Mouse (Mus musculus) heart, adult 2 months (tissue): ENCODE measurements at regions not wholly inside any gene's neighbourhood (a gene's known extent, or its start where the extent isn't known, plus 50 kb on each side); places are given as distances from the start of the nearest gene placed in this dataset.

Experiments
- DNase-seq, 2 experiments: peaks; one replicate each; pipeline ENCODE4 v3.0.0; 2021
- H3K27ac ChIP-seq: fragments of 200-600 bp; 2 replicates; pipeline ENCODE4 v1.8.1; 2022
- H3K27me3 ChIP-seq: fragments of 200-500 bp; 2 replicates; pipeline ENCODE4 v1.6.1; 2012; ENCODE audit warnings: mild to moderate bottlenecking, low read length, inconsistent platforms, mixed read lengths; ENCODE audit not compliant: control insufficient read depth, insufficient read depth
- H3K36me3 ChIP-seq: fragments of 200-500 bp; 2 replicates; pipeline ENCODE4 v1.6.1; 2012; ENCODE audit warnings: low read length, inconsistent platforms; ENCODE audit not compliant: control insufficient read depth, insufficient read depth
- H3K4me1 ChIP-seq: fragments of 200-500 bp; 2 replicates; pipeline ENCODE4 v1.6.1; 2011; ENCODE audit warnings: low read length; ENCODE audit not compliant: control insufficient read depth, insufficient read depth
- H3K4me3 ChIP-seq: fragments of 200-600 bp; 2 replicates; pipeline ENCODE4 v1.8.1; 2022
- H3K79me2 ChIP-seq: fragments of 200-500 bp; replicated peaks from 2 replicates; pipeline ENCODE4 v1.6.1; 2012; ENCODE audit warnings: mild to moderate bottlenecking, inconsistent platforms, low read length, moderate library complexity, mixed read lengths; ENCODE audit not compliant: control insufficient read depth, insufficient read depth
- H3K9ac ChIP-seq: fragments of 200-500 bp; 2 replicates; pipeline ENCODE4 v1.6.1; 2012; ENCODE audit warnings: low read depth, mild to moderate bottlenecking, control low read depth, inconsistent platforms, low read length, mixed read lengths
- CTCF ChIP-seq: fragments of 200-600 bp; IDR thresholded peaks from 2 replicates; pipeline ENCODE4 v1.8.1; 2022; ENCODE audit warnings: antibody characterized with exemption, mild to moderate bottlenecking, moderate library complexity
- EP300 ChIP-seq: fragments of 200-500 bp; IDR thresholded peaks from 2 replicates; pipeline ENCODE4 v1.6.1; 2011; ENCODE audit warnings: low read depth, low read length, control low read depth; ENCODE audit not compliant: insufficient read depth
- POLR2A ChIP-seq: fragments of 200-500 bp; IDR thresholded peaks from 2 replicates; pipeline ENCODE4 v1.6.1; 2011; ENCODE audit warnings: mild to moderate bottlenecking, low read depth, low read length, control low read depth; ENCODE audit not compliant: insufficient read depth
- WGBS: fragments of 180-500 bp; shearing (Covaris S2); methylation state at CpG from one replicate; pipeline ENCODE4 v1.1.7; 2018; 5-methylcytosine and 5-hydroxymethylcytosine counted together
- intact Hi-C: fragments of 180-260 bp; cut with DNase I; formaldehyde crosslinking; loops from one replicate; pipeline ENCODE4 v1.15.1; 2025

DNA sequence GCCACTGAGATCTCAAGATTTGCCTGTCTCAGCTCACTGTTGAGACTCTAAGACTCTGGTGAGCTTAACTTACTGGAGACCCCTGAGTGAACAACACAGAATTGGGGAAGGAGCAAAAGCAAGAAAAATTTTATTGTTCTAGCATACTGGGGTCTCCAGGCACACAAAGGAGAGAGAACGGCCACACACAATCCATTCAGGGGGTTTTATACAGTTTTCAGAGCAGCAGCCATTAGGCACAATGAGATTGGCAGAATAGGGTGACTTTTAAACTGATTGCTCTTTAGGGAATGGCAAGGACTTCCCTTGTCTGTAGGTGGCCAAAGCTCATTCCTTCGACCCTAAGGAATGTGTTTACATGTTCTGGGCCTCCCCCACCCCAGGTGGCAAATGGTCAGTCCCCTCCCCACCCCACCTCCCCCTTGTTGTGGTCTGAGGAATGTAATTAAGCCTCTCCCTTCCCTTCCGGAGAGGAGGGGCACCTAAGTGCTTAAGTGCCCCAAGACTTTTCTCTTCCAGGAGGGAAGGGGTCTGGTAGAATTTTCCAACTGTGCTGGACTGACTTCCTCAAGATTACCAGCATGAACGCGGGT lies 315.6 kb downstream of the Etv1 start:
- Histone ChIP-seq H3K79me2 (no peaks in the 10 kb centered on the region), H3K36me3 (no peaks in the 10 kb centered on the region), H3K27me3 (no peaks in the 10 kb centered on the region), H3K9ac (no peak overlapping the region), H3K4me1 (no peaks in the 10 kb centered on the region), H3K27ac (no peak overlapping the region), H3K4me3 (no peak overlapping the region)
- TF ChIP-seq EP300 = no peak
- TF ChIP-seq POLR2A = no peak
- TF ChIP-seq CTCF = no peak
- intact Hi-C loops = no loop called here
- WGBS = 30% methylated on average over 5 of the region's 5 CpGs
- DNase-seq = no peak

DNA sequence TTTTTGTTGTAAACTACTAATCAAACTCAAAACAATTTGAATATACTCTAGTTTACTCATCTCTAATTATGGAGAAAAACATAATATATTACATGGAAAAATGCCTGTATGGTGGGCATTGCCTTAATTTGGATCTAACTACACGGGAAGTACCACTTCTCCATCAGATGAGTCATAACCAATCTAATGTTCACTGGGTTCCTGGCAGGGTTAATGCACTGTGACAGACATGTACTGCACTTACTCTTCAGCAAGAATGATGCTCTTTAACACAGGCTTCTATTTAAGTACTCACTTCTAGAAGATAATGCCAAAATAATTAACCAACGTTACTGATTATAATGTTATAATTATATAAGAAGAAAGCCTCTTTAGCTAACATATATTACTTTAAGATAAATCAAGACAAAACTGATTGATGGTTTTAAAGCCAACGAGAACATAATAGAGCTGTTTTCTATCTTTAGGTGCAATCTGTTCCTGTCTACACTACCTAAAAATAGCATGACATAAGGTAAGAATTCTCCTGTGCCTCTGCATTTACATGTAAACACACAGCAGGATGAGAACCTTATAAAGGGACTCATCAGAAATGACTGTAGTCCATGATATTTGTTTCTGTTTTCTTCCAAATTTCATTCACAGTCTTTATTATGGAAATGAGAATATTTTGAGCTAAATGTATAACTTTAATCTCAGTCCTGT lies 344.4 kb downstream of the Etv1 start:
- Histone ChIP-seq H3K79me2 (no peaks in the 10 kb centered on the region), H3K36me3 (no peaks in the 10 kb centered on the region), H3K9ac (no peak overlapping the region), H3K27ac (no peak overlapping the region), H3K4me3 (no peak overlapping the region), H3K4me1 (no peaks in the 10 kb centered on the region), H3K27me3 (no peaks in the 10 kb centered on the region)
- WGBS = 54% methylated on average over 3 of the region's 3 CpGs
- TF ChIP-seq CTCF (no peak), POLR2A (no peak), EP300 (no peak)
- DNase-seq = no peak
- intact Hi-C loops = no loop called here

DNA sequence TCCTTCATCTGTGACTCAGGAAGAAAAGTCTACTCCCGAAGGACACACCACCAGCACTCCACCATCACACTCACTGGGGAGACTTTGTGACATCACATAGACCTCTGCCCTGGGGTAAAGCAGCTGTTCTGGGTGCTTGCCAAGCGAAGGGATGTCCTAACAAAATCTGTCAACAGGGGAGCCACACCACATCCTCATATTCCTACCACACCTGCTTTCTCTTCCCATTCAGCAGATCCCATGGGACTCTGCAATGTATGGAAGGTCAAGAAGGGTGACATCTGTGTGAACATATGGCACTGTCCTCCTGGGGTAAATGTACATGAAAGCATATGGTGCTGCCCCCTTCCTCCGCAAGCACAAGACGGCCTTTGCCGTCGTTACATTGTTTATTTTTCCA lies 375.5 kb downstream of the Etv1 start:
- Histone ChIP-seq H3K79me2 (no peaks in the 10 kb centered on the region), H3K27me3 (no peaks in the 10 kb centered on the region), H3K36me3 (no peaks in the 10 kb centered on the region), H3K27ac (no peak overlapping the region), H3K9ac (no peak overlapping the region), H3K4me1 (no peaks in the 10 kb centered on the region), H3K4me3 (no peak overlapping the region)
- 70% methylated on average over 6 of the region's 6 CpGs for WGBS
- no peak for DNase-seq
- no peak for TF ChIP-seq EP300
- no peak for TF ChIP-seq CTCF
- no peak for TF ChIP-seq POLR2A
- intact Hi-C loops = no loop called here

DNA sequence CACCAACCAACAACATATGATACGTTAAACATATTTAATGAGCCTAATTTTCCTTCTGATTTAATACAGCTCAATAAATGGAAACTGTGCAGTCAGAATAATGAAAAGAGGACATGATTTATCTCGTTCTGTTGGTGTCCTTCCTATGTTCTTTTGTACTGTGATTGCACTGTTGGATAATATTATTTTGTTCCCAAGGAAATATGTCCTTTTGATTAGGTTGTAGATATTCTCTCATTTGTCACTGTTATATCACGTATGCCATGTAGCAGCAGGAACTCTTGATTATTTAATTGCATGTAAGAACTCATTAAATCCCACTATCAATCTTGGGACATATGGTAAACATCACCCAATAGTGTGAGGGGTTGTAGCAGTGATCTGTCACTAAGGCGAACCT lies 397.8 kb downstream of the Etv1 start:
- 71% methylated on average over 4 of the region's 4 CpGs for WGBS
- no peaks in the 10 kb centered on the region for H3K27me3 ChIP-seq
- no peak for DNase-seq
- H3K4me1 ChIP-seq = no peaks in the 10 kb centered on the region
- no peak overlapping the region for H3K4me3 ChIP-seq
- no peaks in the 10 kb centered on the region for H3K36me3 ChIP-seq
- no peak overlapping the region for H3K27ac ChIP-seq
- intact Hi-C loops = no loop called here
- H3K9ac ChIP-seq = no peak overlapping the region
- no peak for TF ChIP-seq CTCF
- no peak for TF ChIP-seq POLR2A
- no peak for TF ChIP-seq EP300
- H3K79me2 ChIP-seq = no peaks in the 10 kb centered on the region

DNA sequence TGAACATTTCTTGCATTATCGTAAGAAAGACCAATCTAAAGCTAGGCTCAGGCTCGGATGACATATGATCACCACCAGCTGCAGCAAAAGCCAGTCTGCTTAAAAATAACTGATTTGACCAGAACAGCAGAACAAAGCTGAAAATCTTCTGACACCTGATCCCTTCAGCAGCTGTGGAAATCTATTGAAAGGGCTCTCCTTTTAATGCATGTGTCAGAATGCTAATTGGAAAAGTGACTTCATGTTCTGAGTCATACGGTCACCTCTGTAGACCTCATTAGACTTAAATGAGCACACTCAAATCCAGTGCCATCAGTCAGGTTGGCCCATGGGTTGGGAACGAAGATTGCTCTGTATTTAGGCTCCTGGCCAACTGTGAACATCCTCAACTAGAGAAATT lies 444.9 kb downstream of the Etv1 start:
- Histone ChIP-seq H3K27ac (no peak overlapping the region), H3K4me1 (no peaks in the 10 kb centered on the region), H3K9ac (no peak overlapping the region), H3K4me3 (no peak overlapping the region), H3K36me3 (no peaks in the 10 kb centered on the region), H3K27me3 (no peaks in the 10 kb centered on the region), H3K79me2 (no peaks in the 10 kb centered on the region)
- intact Hi-C loops = no loop called here
- no peak for TF ChIP-seq CTCF
- TF ChIP-seq EP300 = no peak
- TF ChIP-seq POLR2A = no peak
- WGBS = 78% methylated on average over 4 of the region's 4 CpGs
- no peak for DNase-seq

DNA sequence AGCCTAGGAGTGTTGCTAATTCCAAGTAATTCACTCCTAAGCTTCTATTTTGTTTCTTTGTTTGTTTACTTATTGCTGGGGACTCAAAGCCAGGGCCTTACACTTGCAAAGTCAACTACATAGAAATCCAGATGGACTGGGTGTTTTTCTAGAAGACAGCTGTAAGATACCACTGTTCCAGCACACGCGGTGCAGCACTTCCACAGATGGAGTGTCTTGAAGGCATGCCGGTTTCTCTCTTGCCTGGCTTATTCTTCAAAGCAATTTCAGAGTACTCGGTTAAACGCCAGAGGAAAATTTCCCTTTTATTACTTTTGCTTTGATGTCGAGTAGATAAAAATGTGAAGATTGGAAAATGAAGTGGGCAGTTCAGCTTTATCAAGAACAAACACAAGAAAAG lies 477.4 kb downstream of the Etv1 start:
- Histone ChIP-seq H3K4me3 (no peak overlapping the region), H3K27me3 (no peaks in the 10 kb centered on the region), H3K4me1 (no peaks in the 10 kb centered on the region), H3K9ac (no peak overlapping the region), H3K36me3 (no peaks in the 10 kb centered on the region), H3K79me2 (no peaks in the 10 kb centered on the region), H3K27ac (no peak overlapping the region)
- TF ChIP-seq POLR2A (no peak), EP300 (no peak), CTCF (no peak)
- no peak for DNase-seq
- 77% methylated on average over 6 of the region's 6 CpGs for WGBS
- intact Hi-C loops = no loop called here
